Mouse (Mus musculus) MEL (cell line): Measurements from ENCODE around the gene Cavin3. TPM values are rescaled to one million over a fixed set of nuclear protein-coding genes. Genes with fewer than 3 reads are reported as not detected.

ENCODE experiments used
- DNase-seq: peaks from one replicate; pipeline ENCODE4 v3.0.0; 2011; ENCODE audit warnings: low read depth, low spot score
- H3K27ac ChIP-seq: 2 replicates; pipeline ENCODE4 v1.5.1; 2012; ENCODE audit warnings: low read depth, mild to moderate bottlenecking, control low read depth, low read length, moderate library complexity; ENCODE audit not compliant: control insufficient read depth
- H3K27me3 ChIP-seq, 2 experiments: fragments of 150-350 bp in 1 of 2; sonication (generic) in 1 of 2; 2 replicates each; pipeline ENCODE4 v1.6.1; 2012; ENCODE audit warnings: low read length in 2 of 2, mild to moderate bottlenecking in 2 of 2, improper control_type of control experiment in 1 of 2, moderate library complexity in 1 of 2; ENCODE audit not compliant: insufficient read depth in 2 of 2, control insufficient read depth in 1 of 2
- H3K36me3 ChIP-seq, 2 experiments: 2 replicates each; pipeline ENCODE4 v1.6.1; 2012 to 2014; ENCODE audit warnings: low read length in 2 of 2, improper control_type of control experiment in 1 of 2, inconsistent platforms in 1 of 2, mild to moderate bottlenecking in 1 of 2; ENCODE audit not compliant: insufficient read depth in 2 of 2, control insufficient read depth in 1 of 2
- H3K4me1 ChIP-seq, 2 experiments: fragments of 150-350 bp in 1 of 2; sonication (generic) in 1 of 2; 2 replicates each; pipeline ENCODE4 v1.6.1; 2012; ENCODE audit warnings: low read length in 2 of 2, improper control_type of control experiment in 1 of 2, mild to moderate bottlenecking in 1 of 2; ENCODE audit not compliant: insufficient read depth in 2 of 2, control insufficient read depth in 1 of 2
- H3K4me3 ChIP-seq, 2 experiments: fragments of 150-350 bp in 1 of 2; sonication (generic) in 1 of 2; 2 replicates each; pipeline ENCODE4 v1.5.1; 2012; ENCODE audit warnings: low read depth in 2 of 2, low read length in 2 of 2, mild to moderate bottlenecking in 2 of 2, moderate library complexity in 2 of 2, control low read depth in 1 of 2, improper control_type of control experiment in 1 of 2; ENCODE audit not compliant: control insufficient read depth in 1 of 2, insufficient read depth in 1 of 2
- H3K79me2 ChIP-seq: 2 replicates; pipeline ENCODE4 v1.6.1; 2012; ENCODE audit warnings: mild to moderate bottlenecking, low read length, moderate library complexity; ENCODE audit not compliant: control insufficient read depth, poor library complexity, insufficient read depth
- H3K9ac ChIP-seq: 2 replicates; pipeline ENCODE4 v1.6.1; 2012; ENCODE audit warnings: low read depth, mild to moderate bottlenecking, control low read depth, low read length, moderate library complexity; ENCODE audit not compliant: control insufficient read depth, poor library complexity, severe bottlenecking
- H3K9me3 ChIP-seq: fragments of 150-350 bp; sonication (generic); replicated peaks from 2 replicates; pipeline ENCODE4 v1.6.1; 2012; ENCODE audit warnings: mild to moderate bottlenecking, low read length, improper control_type of control experiment, moderate library complexity; ENCODE audit not compliant: insufficient read depth
- CHD2 ChIP-seq: IDR thresholded peaks from 2 replicates; pipeline ENCODE4 v1.6.1; 2011; ENCODE audit warnings: low read length, improper control_type of control experiment
- E2F4 ChIP-seq: IDR thresholded peaks from 2 replicates; pipeline ENCODE4 v1.6.1; 2011; ENCODE audit warnings: low read depth, low read length, improper control_type of control experiment, borderline replicate concordance
- EP300 ChIP-seq, 2 experiments: IDR thresholded peaks; 2 replicates each; pipeline ENCODE4 v1.6.1; 2011; ENCODE audit warnings: improper control_type of control experiment in 2 of 2, low read length in 2 of 2, low read depth in 1 of 2, mild to moderate bottlenecking in 1 of 2
- GABPA ChIP-seq: IDR thresholded peaks from 2 replicates; pipeline ENCODE4 v1.6.1; 2012; ENCODE audit warnings: low read depth, mild to moderate bottlenecking, inconsistent platforms, low read length, improper control_type of control experiment, moderate library complexity
- MXI1 ChIP-seq: IDR thresholded peaks from 2 replicates; pipeline ENCODE4 v1.6.1; 2011; ENCODE audit warnings: mild to moderate bottlenecking, low read depth, low read length, improper control_type of control experiment
- MYB ChIP-seq: IDR thresholded peaks from 2 replicates; pipeline ENCODE4 v1.6.1; 2011; ENCODE audit warnings: mild to moderate bottlenecking, low read depth, low read length, improper control_type of control experiment
- MYC ChIP-seq: IDR thresholded peaks from 2 replicates; pipeline ENCODE4 v1.6.1; 2011; ENCODE audit warnings: low read depth, mild to moderate bottlenecking, low read length, improper control_type of control experiment, moderate library complexity
- NRF1 ChIP-seq: IDR thresholded peaks from 2 replicates; pipeline ENCODE4 v1.6.1; 2014; ENCODE audit warnings: low read depth, mild to moderate bottlenecking, inconsistent platforms, low read length, improper control_type of control experiment, moderate library complexity; ENCODE audit not compliant: poor library complexity, insufficient read depth, severe bottlenecking
- POLR2A ChIP-seq, 2 experiments: IDR thresholded peaks; 2 replicates each; pipeline ENCODE4 v1.6.1; 2011 to 2012; ENCODE audit warnings: low read length in 2 of 2, mild to moderate bottlenecking in 2 of 2, control low read depth in 1 of 2, improper control_type of control experiment in 1 of 2, low read depth in 1 of 2, moderate library complexity in 1 of 2; ENCODE audit not compliant: control insufficient read depth in 1 of 2, insufficient read depth in 1 of 2, poor library complexity in 1 of 2
- POLR2AphosphoS2 ChIP-seq: IDR thresholded peaks from 2 replicates; pipeline ENCODE4 v1.6.1; 2011; ENCODE audit warnings: low read length, improper control_type of control experiment
- RAD21 ChIP-seq: IDR thresholded peaks from 2 replicates; pipeline ENCODE4 v1.6.1; 2011; ENCODE audit warnings: mild to moderate bottlenecking, low read depth, low read length, improper control_type of control experiment
- RCOR1 ChIP-seq: IDR thresholded peaks from 2 replicates; pipeline ENCODE4 v1.6.1; 2012; ENCODE audit warnings: low read depth, mild to moderate bottlenecking, inconsistent platforms, low read length, improper control_type of control experiment
- SIN3A ChIP-seq: IDR thresholded peaks from 2 replicates; pipeline ENCODE4 v1.6.1; 2012; ENCODE audit warnings: low read length, improper control_type of control experiment, inconsistent platforms
- TAL1 ChIP-seq: IDR thresholded peaks from 2 replicates; pipeline ENCODE4 v1.6.1; 2012; ENCODE audit warnings: mild to moderate bottlenecking, inconsistent platforms, low read length, moderate library complexity, mixed read lengths
- TCF12 ChIP-seq: IDR thresholded peaks from 2 replicates; pipeline ENCODE4 v1.6.1; 2014; ENCODE audit warnings: low read depth, mild to moderate bottlenecking, inconsistent platforms, low read length, improper control_type of control experiment, moderate library complexity
- UBTF ChIP-seq: IDR thresholded peaks from 2 replicates; pipeline ENCODE4 v1.6.1; 2012; ENCODE audit warnings: low read depth, mild to moderate bottlenecking, inconsistent platforms, low read length, improper control_type of control experiment, moderate library complexity, borderline replicate concordance; ENCODE audit not compliant: insufficient read depth
- USF1 ChIP-seq: IDR thresholded peaks from 2 replicates; pipeline ENCODE4 v1.6.1; 2014; ENCODE audit warnings: low read depth, mild to moderate bottlenecking, inconsistent platforms, low read length, improper control_type of control experiment, moderate library complexity
- ZC3H11A ChIP-seq: IDR thresholded peaks from 2 replicates; pipeline ENCODE4 v1.6.1; 2012; ENCODE audit warnings: low read depth, mild to moderate bottlenecking, inconsistent platforms, low read length, improper control_type of control experiment
- ZNF384 ChIP-seq: IDR thresholded peaks from 2 replicates; pipeline ENCODE4 v1.6.1; 2012; ENCODE audit warnings: low read depth, mild to moderate bottlenecking, inconsistent platforms, low read length, improper control_type of control experiment
- polyA plus RNA-seq, 2 experiments: library from polyadenylated mRNA; stranded (reverse) in 1 of 2; unstranded in 1 of 2; fragments of >175 nt in 1 of 2; fragments of >200 nt in 1 of 2; gene quantifications; 2 replicates each; pipeline versions ENCODE4 v1.2.1 to v1.2.4; 2012; ENCODE audit warnings: low replicate concordance in 2 of 2, low read depth in 1 of 2; ENCODE audit not compliant: insufficient read length in 2 of 2, insufficient read depth in 1 of 2, missing spikeins in 1 of 2
- total RNA-seq: library from RNA; depleted of rRNA; stranded (reverse); fragments of 300-350 nt; gene quantifications from 2 replicates; pipeline ENCODE4 v1.2.3, GENCODE M21; 2012

The Cavin3 gene
- total and polyA plus RNA-seq, 3 experiments: not detected

DNA sequence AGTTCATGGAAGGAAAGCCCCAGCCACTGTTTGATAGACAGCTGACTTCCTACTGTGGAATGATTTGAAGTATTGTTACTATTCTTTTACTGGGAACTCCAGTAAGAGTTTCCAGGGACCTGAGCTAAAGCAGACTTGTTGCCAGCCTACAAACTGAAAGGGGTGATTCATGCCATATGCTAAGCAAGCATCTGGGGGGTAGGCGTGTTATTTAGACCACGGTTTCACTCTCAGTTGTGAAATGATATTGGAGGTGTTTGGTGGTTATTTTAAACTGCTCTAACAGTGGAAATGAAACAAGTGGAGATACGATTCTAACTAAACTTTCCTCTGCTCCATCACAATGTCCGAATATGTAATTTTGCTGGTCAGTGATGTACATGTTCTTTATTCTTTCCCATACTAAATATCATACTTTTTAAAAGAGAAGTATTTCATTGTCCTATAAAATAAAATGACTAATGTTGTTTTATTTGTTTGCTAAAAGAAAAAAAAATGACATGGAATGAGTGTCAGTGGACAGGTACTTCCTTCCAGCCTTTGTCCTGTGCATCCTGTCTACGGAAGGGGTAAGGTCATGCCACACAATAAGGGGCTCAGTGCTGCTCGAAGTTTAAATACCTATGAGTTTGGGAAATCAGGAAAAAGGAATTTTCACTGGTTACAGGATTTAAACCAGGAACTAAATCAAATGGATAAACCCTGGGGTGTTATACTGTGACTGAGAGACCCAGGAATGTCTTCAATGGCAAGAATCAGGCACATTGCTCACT lies 5.2 kb upstream of the Cavin3 start:
- Histone ChIP-seq H3K27ac (no peak overlapping the region), H3K9ac (no peak overlapping the region), H3K36me3 (no peaks in the 10 kb centered on the region), H3K79me2 (no peaks in the 10 kb centered on the region), H3K4me3 (no peak overlapping the region), H3K4me1 (no peaks in the 10 kb centered on the region), H3K9me3 (no peaks in the 10 kb centered on the region), H3K27me3 (no peaks in the 10 kb centered on the region; a peak in 2 of 4 replicates)
- DNase-seq: no peak
- TF ChIP-seq ZC3H11A (no peak), GABPA (no peak), TAL1 (no peak), MYC (no peak), SIN3A (no peak)

DNA sequence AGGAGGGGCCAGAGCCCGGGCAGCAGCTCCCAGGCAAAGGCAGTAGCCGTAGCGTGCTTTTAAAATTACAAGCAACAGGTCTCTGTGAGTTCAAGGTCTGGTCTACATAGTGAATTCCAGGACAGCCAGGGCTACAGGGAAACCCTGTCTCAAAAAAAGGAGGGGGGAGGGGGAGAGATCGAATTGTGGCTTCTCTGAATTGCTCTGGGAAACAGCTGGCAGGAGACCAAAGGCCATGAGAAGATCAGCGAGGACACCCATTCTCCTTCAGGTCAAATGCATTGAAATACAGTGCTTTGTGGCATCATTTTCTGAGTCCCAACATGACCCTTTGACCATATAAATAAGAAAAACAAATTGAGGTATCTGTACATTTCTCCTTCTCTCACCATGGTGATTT lies 2.9 kb upstream of the Cavin3 start:
- no peaks in the 10 kb centered on the region for H3K9me3 ChIP-seq
- H3K4me1 ChIP-seq: no peaks in the 10 kb centered on the region
- H3K4me3 ChIP-seq: no peak overlapping the region
- no peaks in the 10 kb centered on the region for H3K79me2 ChIP-seq
- H3K27ac ChIP-seq: no peak overlapping the region
- no peak overlapping the region for H3K9ac ChIP-seq
- TF ChIP-seq RCOR1 (no peak), TCF12 (no peak), RAD21 (no peak), UBTF (no peak), MYB (no peak), TAL1 (no peak), MYC (no peak), USF1 (no peak), MXI1 (no peak), POLR2A (IDR thresholded peaks at IDR 0.05; ENCODE audit: control insufficient read depth in 1 of 2, insufficient read depth in 1 of 2, low read depth in 1 of 2, low read length in 2 of 2, poor library complexity in 1 of 2) (no peak), NRF1 (no peak), GABPA (no peak), E2F4 (no peak), EP300 (IDR thresholded peaks at IDR 0.05; ENCODE audit: low read depth in 1 of 2, low read length in 2 of 2) (no peak), ZNF384 (no peak), POLR2AphosphoS2 (no peak), ZC3H11A (no peak), CHD2 (no peak)
- no peaks in the 10 kb centered on the region for H3K36me3 ChIP-seq
- DNase-seq: no peak
- no peaks in the 10 kb centered on the region; a peak in 2 of 4 replicates for H3K27me3 ChIP-seq
